Mouse (Mus musculus) spleen, postnatal 14 days (tissue): ENCODE measurements around the gene Fbxo33.
"Not testable (repeated sequence)": the region's sequence is repeated elsewhere in the genome, so short reads cannot be mapped to it uniquely, and the experiment has no call there.

Experiments used
- DNase-seq, 2 experiments: peaks; one replicate each; pipeline ENCODE4 v3.0.0; 2021 to 2022; ENCODE audit warnings: low spot score in 2 of 2

Gene Fbxo33

DNA sequence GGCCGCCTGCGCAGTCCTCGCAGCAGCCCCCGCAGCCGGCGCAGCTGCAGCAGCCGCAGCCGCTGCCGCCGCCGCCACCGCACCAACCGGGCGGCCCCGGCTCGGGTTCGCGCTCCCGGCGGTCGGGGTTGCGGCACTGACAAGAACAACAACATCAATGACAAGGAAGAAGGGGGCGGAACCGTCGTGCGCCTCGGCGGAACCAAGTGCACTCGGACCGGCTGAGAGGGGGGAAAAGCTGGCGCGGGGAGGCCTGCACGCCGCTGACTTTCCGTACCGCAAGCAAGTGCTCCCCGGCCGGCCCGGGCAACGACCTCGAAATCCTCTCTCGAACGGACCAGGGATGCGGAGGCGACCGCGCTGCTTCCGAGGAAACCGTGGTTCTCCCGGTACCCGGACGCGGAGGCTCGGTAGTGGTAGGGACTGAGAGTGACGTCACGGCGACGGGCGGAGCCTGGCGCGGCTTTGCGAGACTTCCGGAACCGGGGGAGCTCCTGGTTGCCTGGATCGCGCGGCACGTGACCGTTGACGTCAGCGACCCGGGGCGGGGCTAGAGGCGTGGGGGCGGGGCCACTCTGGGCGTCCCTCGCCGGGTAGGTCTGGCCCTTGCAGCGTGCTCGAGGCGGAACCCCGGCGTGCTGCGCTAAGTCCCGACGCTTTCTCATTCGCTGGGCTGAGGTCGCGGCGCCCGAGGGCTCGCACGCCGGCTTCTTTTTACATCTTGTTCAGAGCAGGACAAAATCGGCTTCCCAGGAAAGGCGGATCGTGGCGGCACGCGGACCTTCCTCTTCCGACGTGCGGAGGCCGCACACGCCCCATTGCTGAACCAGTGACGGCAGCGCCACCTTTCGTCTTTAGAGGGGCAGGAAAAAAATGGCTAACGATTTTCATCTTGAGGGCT lies at the start of gene Fbxo33:
Gene Fbxo33, minus strand, starts transcription at position 401 of the 901 bp plus-strand sequence.
- peak; percentile 93 to 96 for DNase-seq

DNA sequence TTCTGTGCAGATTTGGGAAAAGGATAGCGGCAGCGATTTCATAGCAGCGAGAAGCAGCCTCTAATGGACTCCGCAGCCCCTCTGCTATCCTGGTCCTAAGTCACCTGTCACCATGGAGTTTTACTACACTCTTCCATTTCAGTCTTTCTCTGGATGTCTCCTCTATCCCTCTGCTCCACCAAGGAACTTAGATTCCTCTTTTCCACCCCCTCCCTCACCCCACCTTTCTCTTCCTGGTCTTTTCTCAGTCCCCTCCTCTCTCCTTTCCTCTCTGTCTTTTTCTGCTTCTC lies 46.4 kb upstream of the Fbxo33 start:
- no peak for DNase-seq

DNA sequence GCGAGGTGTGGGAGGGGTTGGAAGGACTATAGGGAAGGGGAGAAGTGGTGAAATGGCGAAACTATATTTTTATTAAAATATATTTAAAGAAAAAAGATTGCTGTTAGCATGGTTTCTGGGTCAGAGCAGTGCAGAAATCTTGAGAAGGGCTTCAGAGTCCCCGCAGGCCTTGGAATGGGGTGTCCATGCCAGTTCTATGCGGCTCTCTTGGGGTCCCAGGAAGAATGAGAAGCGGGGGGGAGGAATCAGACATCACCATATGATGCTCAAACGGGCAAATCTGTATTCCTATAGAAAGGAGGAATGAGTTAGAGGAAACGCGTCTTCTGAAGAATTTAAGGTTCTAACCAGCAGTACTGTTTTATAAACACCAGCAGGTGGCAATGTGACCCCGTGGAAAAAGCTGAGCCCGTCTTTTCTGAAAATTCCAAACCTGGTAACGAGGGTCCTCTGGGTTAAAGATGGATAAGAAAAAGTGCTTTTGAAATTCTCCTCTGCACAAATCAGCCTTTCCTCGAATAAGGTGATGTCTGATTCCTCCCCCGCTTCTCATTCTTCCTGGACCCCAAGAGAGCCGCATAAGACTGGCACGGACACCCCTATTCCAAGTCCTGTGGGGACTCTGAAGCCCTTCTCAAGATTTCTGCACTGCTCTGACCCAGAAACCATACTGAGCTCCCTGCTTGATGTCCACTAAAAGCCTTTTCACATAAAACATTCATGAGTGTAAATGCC lies 45.8 kb upstream of the Fbxo33 start:
- no peak for DNase-seq

DNA sequence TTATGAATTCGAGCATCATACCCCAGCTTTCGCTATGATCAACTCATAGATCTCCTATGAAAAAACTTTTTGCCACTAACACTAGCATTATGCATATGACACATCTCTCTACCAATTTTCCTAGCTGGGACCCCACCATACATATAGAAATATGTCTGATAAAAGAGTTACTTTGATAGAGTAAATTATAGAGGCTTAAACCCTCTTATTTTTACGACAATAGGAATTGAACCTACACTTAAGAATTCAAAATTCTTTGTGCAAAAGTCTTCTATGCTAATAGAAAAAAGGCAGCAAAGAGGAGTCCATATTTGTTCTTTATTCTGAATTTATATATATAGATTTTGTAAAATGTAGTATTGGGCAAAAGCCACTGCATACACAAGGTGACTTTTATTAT lies 43.3 kb upstream of the Fbxo33 start:
- no peak for DNase-seq

DNA sequence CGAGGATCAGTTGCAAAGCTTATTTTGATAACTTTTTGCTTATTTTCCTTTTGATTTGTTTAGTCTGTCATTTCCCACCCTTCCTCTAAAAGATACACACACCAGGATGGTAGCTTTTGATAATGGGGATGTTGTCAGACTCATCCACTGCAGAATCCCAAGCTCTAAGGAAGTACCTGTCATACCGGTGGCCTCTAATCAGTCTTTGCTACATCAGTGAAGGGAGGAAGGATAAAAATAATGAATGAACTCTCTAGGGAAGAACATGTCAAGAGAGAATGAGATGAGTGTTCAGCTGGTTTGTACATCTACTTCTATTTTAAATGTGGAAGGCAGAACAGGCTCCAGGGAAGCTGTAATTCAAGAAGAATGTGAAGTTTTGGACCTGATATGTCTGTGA lies 41.3 kb upstream of the Fbxo33 start:
- DNase-seq = no peak

DNA sequence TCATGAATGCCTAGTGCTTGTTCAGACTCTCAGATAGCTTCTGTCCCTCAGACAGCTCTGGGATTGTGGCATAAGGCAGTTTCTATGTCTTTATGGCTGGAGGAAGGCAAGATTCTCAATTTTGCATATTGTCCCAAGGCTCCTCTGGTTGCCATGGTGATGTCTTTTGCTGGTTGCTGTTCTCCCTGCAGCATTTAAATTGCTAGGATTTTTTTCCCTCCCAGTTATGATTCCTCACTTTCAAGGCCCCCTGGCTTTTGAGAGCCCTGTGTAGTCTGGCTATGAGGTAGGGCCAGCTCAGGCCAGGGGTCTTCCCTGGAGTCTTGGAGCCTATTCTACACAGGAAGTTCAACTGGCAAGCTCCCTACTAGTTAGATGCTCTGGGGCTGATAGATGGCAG lies 40.8 kb upstream of the Fbxo33 start:
- DNase-seq = no peak

DNA sequence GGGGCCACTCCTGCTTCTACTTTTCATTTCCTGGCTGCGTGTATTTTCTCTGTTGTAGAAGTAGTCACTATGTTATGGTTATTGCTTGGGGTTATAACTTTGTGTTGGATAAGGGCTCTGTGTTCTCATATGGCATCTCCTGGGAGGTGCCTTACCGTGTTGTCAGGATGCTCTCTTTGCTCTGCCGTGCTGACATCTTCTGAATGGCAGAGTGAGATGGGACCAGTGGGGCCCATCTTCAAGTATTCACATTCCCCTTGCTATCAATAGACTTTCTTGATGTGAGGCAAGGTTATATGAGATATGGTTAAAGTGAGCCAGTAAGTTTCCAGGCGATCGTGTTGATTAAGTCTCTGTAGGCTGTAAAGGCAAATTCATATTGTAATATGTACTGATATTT lies 39.5 kb upstream of the Fbxo33 start:
- DNase-seq = no peak

DNA sequence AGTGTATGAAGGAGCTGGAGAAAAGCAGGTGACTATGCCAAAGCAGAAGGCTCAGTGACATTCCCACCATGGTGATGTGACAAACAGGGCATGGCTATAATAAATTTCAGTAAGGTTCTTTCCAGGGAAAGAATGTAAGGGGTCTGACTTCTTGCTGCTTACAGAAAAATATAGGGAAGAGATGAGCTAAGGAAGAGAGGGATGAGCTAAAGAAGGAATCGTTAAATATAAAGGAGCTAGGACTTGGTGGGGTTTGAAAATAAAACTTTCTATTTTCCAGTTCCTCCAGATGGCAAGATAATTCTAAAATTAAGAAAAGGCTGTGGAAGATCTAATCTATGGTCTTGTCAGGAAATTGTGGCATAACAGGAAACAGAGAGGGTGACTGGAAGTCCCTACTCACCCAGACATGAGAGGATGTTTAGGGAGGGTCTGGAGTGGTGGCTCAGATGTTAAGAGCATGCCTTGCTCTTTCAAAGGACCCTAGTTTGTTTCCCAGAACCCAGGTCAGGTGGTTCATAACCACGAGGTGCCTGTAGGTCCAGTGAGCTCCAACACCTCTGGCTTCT lies 30.8 kb upstream of the Fbxo33 start:
- no peak for DNase-seq

DNA sequence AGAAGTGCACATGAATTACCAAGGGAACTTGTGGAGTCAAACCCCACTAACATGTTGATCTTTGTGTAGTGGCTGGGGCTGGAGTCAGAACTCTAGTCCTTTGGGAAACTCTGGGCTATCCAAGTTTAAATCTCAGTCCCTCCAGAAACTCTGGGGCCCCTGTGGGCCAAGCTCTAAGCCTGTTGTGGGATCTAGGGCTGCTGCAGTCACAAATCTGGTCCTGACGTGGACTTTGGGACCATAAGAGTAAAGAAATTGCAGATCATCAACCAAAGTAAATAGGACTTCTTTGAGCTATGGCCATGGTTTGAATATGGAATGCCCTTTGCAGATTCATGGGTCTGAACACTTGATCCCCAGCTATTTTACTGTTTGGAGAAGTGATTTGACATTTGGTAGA lies 29.4 kb upstream of the Fbxo33 start:
- DNase-seq = no peak

DNA sequence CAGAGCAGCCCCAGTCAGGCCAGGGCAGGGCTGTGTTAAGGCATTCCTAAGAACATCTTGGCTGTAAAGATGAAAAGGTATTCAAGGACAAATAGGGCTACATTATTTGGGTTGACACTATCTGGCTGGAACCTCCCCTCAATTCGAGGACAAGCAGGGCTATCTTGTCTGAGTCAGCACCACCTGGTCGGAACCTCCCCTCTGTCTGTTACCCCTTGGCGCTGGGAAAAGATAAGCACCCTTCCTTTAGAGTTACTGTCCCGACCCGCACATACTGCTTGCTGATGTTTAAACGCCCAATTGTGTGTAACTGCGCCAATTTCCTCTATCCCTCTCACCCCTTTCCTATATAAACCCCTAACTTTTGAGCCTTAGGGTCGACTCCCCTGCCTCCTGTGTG lies 21.5 kb upstream of the Fbxo33 start:
- DNase-seq = not testable (repeated sequence)

DNA sequence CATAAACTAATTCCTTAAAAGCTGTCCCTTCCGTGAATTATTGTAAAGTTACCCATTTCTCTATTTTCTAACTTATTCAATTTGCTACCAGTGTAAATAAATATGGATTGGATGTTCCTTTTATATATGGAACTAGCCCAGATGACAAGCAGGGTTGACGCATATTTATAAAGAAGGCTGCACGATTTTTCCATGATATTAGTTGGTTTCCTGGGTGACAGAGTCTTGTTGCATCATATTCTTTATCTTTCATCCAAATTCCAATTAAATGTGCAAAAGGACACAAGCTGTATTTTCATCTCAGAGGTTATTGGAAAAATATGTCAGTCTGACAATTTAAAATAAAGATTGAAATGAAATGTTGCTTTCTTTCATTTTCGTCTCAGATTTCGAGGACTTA lies 18.9 kb upstream of the Fbxo33 start:
- DNase-seq = no peak

DNA sequence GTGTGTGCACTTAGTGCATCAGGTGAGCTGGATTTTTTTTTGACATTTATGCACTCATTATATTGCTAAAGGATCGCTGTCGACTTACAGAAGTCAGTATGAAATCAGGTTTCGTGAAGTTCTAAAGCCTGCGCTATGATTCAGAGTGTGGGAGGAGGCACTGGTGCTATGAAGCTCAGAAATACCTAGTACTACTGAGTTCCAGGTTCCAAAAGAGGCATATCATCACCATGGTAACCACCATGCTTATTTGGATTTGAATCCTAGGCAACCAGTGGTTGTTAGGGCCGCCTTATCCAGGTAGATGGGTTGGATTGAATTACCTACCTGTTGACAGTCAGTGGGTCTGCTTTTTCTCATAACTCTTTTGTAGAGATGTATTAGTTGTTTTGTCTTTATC lies 8.9 kb upstream of the Fbxo33 start:
- no peak for DNase-seq

DNA sequence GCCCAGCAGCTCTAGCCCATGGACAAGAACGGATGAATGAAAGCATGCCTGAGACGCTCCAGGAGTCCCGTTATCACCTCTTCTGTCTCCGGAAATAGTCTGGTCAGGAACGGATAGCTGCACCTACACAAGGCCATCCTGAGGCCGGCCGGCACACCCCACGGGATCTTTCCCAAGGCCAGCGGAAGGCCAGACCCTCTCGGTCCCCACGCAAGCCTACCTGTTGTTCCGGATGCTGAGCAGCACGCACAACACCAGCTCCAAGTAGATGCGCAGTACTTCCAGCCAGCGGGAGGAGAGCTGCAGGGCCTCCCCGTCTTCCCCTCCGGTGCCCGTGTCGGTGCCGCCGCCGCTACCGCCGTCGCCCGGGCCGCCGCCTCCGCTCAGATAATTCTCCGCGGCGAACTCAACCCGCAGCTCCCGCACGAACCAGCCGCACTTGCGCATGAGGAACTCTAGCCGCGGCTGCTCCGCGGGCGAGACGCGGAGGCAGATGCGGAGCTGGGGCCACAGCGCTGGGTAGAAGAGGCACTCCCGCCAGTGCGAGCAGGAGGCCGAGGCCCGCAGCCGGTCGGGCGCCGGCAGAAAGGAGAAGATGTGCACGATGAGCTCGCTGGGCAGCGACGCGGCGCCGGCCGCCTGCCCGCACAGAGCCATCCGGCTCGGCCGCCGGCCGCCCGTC lies 744 bp downstream of the Fbxo33 start:
- DNase-seq = peak; percentile 27 to 39

DNA sequence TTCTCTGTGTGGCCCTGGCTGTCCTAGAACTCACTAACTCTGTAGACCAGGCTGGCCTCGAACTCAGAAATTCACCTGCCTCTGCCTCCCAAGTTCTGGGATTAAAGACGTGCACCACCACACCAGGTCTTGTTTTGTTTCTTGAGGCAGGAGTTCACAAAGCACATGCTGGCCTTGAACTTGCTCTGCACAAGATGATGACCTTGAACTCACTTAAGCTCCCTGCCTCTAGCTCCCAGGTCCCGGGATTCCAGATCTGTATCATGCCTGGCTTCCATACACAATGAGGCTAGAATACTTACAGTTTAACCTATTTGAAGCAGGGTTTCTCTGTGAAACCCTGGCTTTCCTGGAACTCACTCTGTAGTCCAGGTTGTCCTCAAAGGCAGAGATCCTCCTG lies 2.2 kb downstream of the Fbxo33 start:
- no peak for DNase-seq

DNA sequence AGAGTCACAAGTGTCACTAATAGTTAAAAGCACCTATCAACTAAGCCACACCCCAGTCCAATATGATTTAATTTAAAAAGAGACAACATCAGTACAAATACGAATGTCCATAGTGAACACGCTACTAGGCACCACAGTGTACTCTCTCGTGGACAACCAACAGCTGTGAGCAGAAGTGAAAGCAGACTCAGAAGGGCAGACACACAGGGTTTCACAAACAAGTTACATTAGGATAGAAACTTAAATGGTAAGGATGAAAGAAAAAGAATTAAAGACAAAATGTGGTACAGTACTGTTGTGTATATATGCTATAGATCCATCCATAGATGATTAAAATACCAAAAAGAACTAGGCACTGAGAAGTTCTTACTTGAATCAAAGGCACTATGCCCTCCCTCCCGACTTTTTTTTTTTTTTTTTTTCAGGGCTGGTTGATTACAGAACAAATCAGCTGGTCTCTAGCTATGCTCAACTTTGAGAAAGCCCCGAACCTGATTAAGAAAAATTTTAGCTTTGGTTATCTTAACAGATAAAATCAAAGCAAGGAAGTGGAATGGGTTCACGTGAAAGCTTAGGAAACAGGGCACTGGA lies 2.8 kb downstream of the Fbxo33 start:
- no peak for DNase-seq

DNA sequence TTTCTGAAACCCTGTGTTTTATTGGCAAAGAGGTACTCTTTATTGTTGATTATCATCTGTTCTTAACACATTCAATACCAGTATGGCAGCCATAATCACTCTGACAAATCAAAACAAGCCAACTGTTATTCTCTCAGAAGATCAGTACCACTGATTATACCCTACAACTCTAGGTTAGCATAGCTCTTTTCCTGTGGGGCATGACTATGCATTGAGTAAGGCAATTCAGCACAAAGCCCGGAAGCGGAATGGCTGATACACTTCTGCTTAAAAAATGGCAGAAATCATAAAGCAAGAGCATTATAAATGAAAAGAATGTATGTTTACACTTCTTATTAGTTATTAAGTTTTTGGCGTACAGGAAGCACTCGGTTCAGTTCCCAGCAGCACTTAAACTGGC lies 3.3 kb downstream of the Fbxo33 start:
- DNase-seq = no peak

DNA sequence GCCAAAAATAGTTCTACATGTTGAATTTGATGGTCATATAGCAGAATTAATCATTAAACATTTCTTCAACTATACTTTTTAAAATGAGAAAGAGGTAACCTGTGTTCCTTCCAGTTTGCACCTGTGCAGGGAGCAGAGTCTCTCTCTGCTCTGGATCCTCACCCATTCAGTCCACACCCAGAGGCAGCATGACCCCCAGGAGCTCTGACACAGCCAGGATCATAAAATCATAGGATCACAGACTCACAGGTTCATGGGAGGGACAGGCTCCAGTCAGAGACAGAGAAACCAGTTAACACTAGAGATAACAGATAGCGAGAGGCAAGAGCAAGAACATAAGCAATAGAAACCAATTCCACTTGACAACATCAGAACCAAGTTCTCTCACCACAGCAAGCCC lies 11.7 kb downstream of the Fbxo33 start:
- no peak for DNase-seq

DNA sequence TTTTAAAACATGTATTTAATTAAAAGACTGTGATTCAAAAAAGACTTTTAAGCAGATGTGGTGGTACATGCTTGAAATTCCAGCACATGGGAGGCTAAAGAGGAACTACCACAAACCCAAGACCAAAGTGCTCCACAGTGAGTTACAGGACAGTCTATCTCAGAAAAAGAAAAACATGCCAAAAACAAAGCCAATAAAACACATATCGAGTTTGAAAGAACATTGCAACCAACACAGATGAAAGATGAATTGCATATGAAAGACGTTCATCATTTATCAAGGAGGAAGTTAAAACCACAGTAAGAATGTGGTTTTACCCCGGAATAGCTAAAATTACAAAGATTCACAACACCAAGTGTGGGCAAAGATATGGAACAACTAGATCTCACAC lies 12.5 kb downstream of the Fbxo33 start:
- no peak for DNase-seq

DNA sequence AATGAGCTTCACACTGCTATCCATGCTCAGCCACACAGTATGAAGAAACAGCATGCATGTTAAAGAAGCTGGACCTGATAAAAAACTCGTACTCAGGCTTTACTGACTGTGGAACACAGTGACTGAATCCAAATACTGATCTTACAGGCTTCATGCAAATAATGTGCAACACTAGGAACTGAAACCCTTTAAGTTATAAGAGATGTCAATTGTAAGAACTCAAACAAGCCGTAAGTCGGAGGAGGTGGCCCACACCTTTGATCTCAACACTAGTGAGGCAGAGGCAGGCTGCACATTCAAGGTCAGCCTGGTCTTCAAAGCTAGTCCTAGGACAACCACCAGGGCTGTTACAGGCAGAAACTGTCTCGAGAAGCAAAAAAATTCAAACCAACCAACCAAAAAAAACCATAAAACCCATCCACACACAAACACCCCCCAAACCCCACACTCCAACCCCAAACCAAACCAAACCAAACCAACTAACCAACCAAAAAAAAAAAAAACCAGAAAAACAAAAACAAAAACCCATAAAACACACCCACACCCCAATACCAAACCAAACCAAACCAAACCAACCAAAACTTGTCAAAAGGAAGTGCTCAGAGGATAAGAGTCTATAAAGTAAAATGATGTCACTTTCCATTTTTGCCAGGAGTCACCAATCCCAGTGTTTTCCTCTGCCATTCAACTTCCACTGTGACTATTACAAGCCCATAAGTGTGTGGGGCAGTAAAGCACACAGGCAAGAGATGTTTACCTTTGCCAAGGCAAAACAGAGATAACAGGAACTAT lies 13.1 kb downstream of the Fbxo33 start:
- no peak for DNase-seq

DNA sequence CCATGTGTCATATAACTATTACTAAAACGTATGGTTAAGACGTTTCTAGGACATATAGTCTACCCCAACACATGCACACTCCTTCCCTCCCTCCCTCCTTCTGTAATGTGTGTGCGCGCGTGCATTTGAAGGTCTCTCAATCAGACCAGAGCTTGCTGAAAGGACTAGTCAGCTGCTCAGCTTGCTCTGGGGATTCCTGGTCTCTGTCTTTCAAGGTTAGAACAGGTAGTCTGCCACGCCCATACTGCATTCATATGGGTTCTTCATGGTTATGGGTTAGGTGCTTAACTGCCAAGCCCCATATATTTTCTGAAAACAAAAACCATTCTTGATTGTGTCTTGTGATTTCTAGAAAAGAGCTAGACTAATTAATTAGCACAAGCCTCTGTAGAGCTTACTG lies 14.0 kb downstream of the Fbxo33 start:
- no peak for DNase-seq

DNA sequence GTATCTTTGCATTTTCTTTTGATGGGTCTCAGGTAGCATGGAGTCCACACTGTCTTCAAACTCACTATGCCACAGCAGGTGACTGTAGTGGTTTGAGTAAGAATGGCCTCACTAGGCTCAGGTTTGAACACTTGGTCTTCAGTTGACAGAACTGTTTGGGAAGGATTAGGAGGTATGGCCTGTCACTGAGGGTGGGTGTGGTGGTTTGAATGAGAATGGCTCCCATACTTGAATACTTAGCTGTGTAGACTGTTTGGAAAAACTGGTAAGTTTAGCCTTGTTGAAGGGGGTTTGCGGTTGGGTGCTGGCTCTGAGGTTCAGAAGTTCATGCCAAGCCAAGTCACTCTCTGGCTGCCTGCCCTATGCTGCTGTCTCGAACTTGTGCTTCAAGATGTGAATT lies 20.2 kb downstream of the Fbxo33 start:
- no peak for DNase-seq
